Mouse (Mus musculus): Measurements from ENCODE around the gene Bcl2l15.
"Not testable (repeated sequence)": the region's sequence is repeated elsewhere in the genome, so short reads cannot be mapped to it uniquely, and the experiment has no call there.

The Bcl2l15 gene

GRCm38 (mm10) chr3:103831146-103831545 lies 1.3 kb upstream of the Bcl2l15 start:
- no peak for DNase-seq

- no peak for DNase-seq
These were observed 1.6 kb downstream of the Bcl2l15 start for GRCm38 (mm10) chr3:103834001-103834400.

- DNase-seq = no peak
These were observed 3.0 kb downstream of the Bcl2l15 start for GRCm38 (mm10) chr3:103835272-103835950.

DNA sequence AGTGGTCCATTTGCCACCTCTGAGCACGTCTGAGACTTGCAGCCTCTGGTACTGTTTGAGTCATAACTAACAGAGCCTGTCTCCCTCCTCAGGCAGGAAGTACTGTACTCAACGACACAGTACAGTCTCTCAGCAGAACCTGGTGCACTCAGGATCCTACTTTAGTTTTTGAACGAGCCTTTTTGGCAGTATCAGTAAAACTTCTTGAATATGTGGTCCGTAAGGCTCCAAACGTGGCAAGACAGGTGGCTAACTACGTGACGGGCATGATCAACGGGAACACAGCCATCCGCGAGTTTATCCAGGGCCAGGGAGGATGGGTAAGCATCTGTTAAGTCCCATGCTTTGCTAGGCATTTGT lies 3.5 kb downstream of the Bcl2l15 start:
- no peak for DNase-seq

DNA sequence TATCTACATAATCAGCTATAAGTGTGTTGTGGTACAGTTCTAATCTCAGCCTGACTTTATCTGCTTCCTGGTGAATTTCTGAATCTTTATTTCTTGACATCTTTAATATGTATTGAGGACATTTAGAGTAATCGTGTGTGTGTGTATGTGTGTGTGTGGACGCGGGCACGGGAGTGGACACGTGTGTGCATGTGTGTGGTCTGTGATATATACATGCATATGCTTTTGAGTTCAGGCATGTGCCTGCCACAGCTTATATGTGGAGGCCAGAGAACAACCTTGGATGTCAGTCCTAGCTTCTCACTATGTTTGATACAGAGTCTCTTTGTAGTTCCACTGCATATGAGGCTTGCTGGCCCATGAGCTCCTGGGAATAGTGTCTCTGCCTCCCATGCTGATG lies 4.1 kb downstream of the Bcl2l15 start:
- DNase-seq = no peak

- DNase-seq = no peak
These were observed 7.3 kb downstream of the Bcl2l15 start for GRCm38 (mm10) chr3:103839711-103840110.

DNA sequence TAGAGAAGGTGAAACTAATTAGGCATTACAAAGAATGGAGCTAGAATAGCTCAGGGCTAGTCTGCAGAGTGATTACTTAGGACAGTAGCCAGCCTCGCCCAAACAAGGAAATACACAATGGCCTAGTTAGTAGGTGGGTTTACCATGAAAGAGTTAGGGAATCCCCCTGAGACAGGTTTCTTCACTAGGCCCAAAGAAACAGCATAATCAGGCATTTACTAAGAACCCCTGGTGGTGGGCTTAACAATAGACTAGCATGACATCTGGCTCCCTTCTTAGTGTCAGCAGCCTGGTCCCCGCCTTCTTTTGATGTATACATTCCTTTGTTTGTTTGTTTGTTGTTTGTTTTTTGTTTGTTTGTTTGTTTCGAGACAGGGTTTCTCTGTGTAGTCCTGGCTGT lies 7.8 kb downstream of the Bcl2l15 start:
- not testable (repeated sequence) for DNase-seq

- not testable (repeated sequence) for DNase-seq
These were observed 8.5 kb downstream of the Bcl2l15 start for GRCm38 (mm10) chr3:103840946-103841345.

- no peak for DNase-seq
These were observed 18.4 kb downstream of the Bcl2l15 start for GRCm38 (mm10) chr3:103850644-103851363.

GRCm38 (mm10) chr3:103851481-103851880 lies 19.1 kb downstream of the Bcl2l15 start:
- no peak for DNase-seq

- no peak for DNase-seq
These were observed 19.5 kb downstream of the Bcl2l15 start for GRCm38 (mm10) chr3:103851882-103852281.

DNA sequence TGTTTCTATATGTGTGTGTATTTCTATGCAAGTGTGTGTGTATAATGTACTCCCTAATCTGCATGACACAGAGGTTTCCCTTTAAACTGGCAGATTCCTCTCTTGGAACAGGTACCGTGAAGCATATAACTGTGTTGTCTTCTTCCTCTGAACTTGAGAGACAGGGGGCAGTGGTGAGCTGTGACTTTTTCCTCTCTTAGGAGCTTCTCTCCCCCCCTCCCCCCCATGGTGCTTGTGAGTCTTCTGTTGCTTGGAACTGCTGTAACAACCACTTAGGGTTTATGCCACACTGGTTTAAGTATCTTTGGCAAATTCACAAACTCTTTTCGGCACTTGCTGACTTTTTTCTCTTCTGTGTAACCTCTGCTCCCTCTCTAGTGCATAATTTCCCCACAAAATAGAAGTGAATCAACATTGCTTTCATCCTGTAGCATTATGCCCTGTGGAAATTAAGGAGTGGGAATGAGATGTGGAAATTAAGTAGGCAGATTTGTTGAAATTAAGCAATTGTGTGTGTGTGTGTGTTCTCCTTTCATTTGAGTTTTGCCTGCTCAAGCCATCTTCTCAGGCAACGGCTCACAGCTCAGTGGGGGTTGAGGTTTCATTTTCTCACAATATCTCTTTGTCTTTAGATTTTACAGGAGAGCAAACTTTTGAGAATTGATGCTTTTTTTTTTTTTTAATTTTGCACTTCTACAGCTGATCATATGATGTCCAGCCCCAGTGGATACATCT lies 20.3 kb downstream of the Bcl2l15 start:
- DNase-seq = peak; percentile 59 to 74

DNA sequence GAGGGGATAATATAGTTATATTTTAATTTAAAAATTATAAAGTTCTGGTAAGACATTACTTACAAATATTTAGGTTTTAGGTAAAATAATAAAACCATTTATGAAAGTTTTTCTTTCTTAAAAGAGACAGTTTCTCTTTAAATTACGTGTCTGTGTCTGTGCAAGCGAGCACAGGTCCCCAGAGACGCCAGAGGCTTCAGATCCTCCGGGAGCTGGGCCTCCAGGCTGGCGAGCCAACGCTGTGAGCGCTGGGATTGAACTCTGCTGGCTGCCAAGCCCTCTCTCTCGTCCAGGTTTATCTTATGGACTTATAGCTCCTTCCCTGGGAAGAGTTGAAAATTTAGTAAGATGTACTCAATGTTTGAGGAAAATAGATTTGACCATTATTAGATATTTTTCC lies 21.4 kb downstream of the Bcl2l15 start:
- DNase-seq = no peak

GRCm38 (mm10) chr3:103857036-103857805 lies 24.8 kb downstream of the Bcl2l15 start:
- no peak for DNase-seq

DNA sequence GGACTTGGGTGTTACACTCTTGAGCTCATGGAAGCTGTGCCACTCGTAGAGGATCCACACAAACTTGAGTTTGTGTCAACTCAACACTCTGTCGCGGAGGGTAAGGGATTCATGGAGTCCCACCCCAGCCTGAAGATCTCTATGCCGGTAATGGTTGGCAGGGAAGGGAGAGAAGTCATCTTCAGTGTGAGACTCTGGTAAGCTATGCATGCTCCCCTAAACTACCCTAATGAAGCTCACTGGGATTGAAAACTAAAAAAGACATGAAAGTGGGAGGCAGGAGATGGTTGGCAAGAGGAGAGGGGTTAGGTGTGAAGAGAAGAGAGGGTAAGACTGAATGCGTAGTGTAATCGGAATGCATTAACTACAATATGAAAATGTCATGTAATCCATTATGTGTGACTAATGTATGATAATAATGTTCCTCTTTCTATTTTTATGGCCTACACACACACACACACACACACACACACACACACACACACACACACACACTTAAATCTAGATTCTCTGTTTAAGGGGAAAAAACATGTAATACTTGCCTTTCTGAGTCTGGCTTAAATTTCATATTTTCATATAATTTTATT lies 25.7 kb downstream of the Bcl2l15 start:
- no peak for DNase-seq

GRCm38 (mm10) chr3:103858881-103859801 lies 26.7 kb downstream of the Bcl2l15 start, which contains the start of gene Ptpn22:
Gene Ptpn22 (plus strand): TSS chr3:103859795.
- peak; percentile 40 to 43 for DNase-seq

DNA sequence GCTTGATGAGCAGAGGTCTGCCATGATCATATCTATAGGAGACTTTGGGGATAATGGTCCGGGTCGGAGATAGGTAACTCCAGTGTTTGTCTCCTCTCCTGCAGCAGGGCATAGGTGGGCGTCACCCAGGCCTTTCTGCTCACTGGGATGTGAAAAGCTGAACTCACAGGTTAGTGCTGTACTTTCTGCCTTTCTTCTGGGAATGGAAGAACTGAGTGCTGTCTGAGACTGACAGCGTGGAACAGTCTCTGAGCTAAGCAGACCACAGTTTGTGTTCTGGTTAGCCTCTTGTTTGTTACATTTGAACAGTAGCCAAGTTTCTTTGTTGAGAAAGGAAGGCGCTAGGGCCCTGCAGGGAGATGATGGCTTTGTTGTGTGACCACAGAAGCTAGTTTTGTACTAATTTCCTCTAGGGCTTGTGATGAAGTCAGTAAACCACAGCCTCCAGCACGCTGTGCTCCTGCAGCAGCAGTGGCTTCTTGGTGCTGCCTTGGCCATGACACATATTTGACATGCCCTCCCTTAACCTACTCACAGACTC lies 27.5 kb downstream of the Bcl2l15 start:
- DNase-seq = peak; percentile 54 to 55

- DNase-seq = no peak
These were observed 30.4 kb downstream of the Bcl2l15 start for GRCm38 (mm10) chr3:103862721-103863220.

DNA sequence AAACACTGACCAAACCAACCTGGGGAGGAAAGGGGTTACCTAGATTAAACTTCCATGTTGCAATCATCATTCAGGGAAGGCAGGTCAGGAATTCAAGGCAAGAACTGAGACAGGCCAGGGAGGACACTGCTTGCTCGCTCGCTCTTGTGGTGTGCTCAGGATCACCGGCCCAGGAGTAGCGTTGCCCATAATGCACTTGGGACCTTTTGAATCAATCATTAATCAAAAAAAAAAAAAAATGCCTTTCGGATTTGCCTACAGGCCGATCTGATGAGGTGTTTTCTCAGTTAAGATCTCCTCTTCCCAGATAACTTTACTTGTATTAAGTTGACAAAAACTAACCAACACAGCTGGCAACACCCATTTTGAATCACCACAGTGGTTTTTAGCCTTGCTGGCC lies 31.8 kb downstream of the Bcl2l15 start:
- DNase-seq = no peak

- DNase-seq = no peak
These were observed 35.1 kb downstream of the Bcl2l15 start for GRCm38 (mm10) chr3:103867424-103867971.

GRCm38 (mm10) chr3:103868008-103868407 lies 35.6 kb downstream of the Bcl2l15 start:
- DNase-seq = no peak

Measured in lung, adult 18-20 months (tissue).